Mouse (Mus musculus) lung, postnatal 0 days (tissue): ENCODE data around the gene R3hdml. TPM values are rescaled to one million over a fixed set of nuclear protein-coding genes. Genes with fewer than 3 reads are reported as not detected.

Experiments
- ATAC-seq: fragments of 200-750 bp; cut with Nextera tagmentation; 2 replicates; pipeline ENCODE4 v1.8.0; 2017; ENCODE audit warnings: moderate library complexity
- DNase-seq: peaks from one replicate; pipeline ENCODE4 v3.0.0-alpha.2; 2016; ENCODE audit warnings: low spot score
- H3K27ac ChIP-seq: fragments of 300-500 bp; sonication (generic); 2 replicates; pipeline ENCODE4 v1.5.1; 2014; ENCODE audit warnings: antibody characterized with exemption, mild to moderate bottlenecking, low read length, mixed read lengths
- H3K27me3 ChIP-seq: fragments of 300-500 bp; sonication (generic); replicated peaks from 2 replicates; pipeline ENCODE4 v1.6.1; 2014; ENCODE audit warnings: low read length, mixed read lengths; ENCODE audit not compliant: insufficient read depth
- H3K36me3 ChIP-seq: fragments of 300-500 bp; sonication (generic); 2 replicates; pipeline ENCODE4 v1.6.1; 2014; ENCODE audit warnings: low read length, mixed read lengths; ENCODE audit not compliant: insufficient read depth
- H3K4me1 ChIP-seq: fragments of 300-500 bp; sonication (generic); 2 replicates; pipeline ENCODE4 v1.6.1; 2014; ENCODE audit warnings: antibody characterized with exemption, low read depth, low read length, mixed read lengths; ENCODE audit not compliant: insufficient read depth
- H3K4me2 ChIP-seq: fragments of 300-500 bp; sonication (generic); replicated peaks from 2 replicates; pipeline ENCODE4 v1.6.1; 2014; ENCODE audit warnings: low read depth, mild to moderate bottlenecking, low read length, moderate library complexity, mixed read lengths
- H3K4me3 ChIP-seq: fragments of 300-500 bp; sonication (generic); 2 replicates; pipeline ENCODE4 v1.5.1; 2014; ENCODE audit warnings: low read depth, low read length
- H3K9ac ChIP-seq: fragments of 300-500 bp; sonication (generic); replicated peaks from 2 replicates; pipeline ENCODE4 v1.6.1; 2014; ENCODE audit warnings: low read depth, mild to moderate bottlenecking
- H3K9me3 ChIP-seq: fragments of 300-500 bp; sonication (generic); 2 replicates; pipeline ENCODE4 v1.6.1; 2016; ENCODE audit warnings: low read length, mixed read lengths
- CTCF ChIP-seq: IDR thresholded peaks from 2 replicates; pipeline ENCODE4 v1.5.1; 2016; ENCODE audit warnings: antibody characterized with exemption, mild to moderate bottlenecking
- EP300 ChIP-seq: IDR thresholded peaks from 2 replicates; pipeline ENCODE4 v1.6.1; 2016; ENCODE audit warnings: antibody characterized with exemption, mild to moderate bottlenecking, control low read depth
- WGBS: fragments of 180-500 bp; shearing (Covaris S2); extraction: QIAGEN DNeasy Blood & Tissue Kit; methylation state at CpG from one replicate; pipeline ENCODE4 v1.1.7; 2014; 5-methylcytosine and 5-hydroxymethylcytosine counted together
- polyA plus RNA-seq: library from polyadenylated mRNA; unstranded; fragments of >200 nt; fragmentation: Nextera tagmentation; extraction: Ambion mirVana; gene quantifications from 2 replicates; pipeline ENCODE4 v1.2.1, GENCODE M21; 2015

The R3hdml gene
- polyA plus RNA-seq: 0.18 TPM in 1 of 2 replicates, not detected in the other

- H3K4me1 ChIP-seq: no peaks in the 10 kb centered on the region
- 62% methylated on average over 5 of the region's 5 CpGs for WGBS
These were observed at the start of gene R3hdml for GRCm38 (mm10) chr2:163492018-163492417. Gene R3hdml, plus strand, starts transcription at chr2:163492318.

GRCm38 (mm10) chr2:163443543-163443942 is 48.6 kb upstream of the R3hdml start:
- no peak overlapping the region for H3K4me3 ChIP-seq
- H3K4me2 ChIP-seq: no peak overlapping the region
- TF ChIP-seq EP300 (no peak), CTCF (no peak)
- no peak overlapping the region for H3K9ac ChIP-seq
- DNase-seq (no peak), ATAC-seq (no peak)
- no peaks in the 10 kb centered on the region for H3K4me1 ChIP-seq
- H3K27me3 ChIP-seq: peaks cover 6% of the 10 kb centered on the region; the same call in 1 of the 2 replicates
- H3K9me3 ChIP-seq: no peaks in the 10 kb centered on the region
- 49% methylated on average over 6 of the region's 6 CpGs for WGBS
- no peak overlapping the region for H3K27ac ChIP-seq
- H3K36me3 ChIP-seq: no peaks in the 10 kb centered on the region

More at GRCm38 (mm10) chr2:163492018-163492417, at the start of gene R3hdml:
- no peak for ATAC-seq
- Histone ChIP-seq H3K9ac (no peak within 1 kb of the TSS), H3K27ac (no peak within 1 kb of the TSS), H3K4me3 (no peak within 1 kb of the TSS), H3K4me2 (no peak within 1 kb of the TSS), H3K27me3 (no peaks in the 10 kb centered on the region), H3K36me3 (no peaks in the 10 kb centered on the region), H3K9me3 (no peaks in the 10 kb centered on the region)
- no peak for DNase-seq
- TF ChIP-seq EP300: no peak
- TF ChIP-seq CTCF: no peak

- Histone ChIP-seq H3K9me3 (no peaks in the 10 kb centered on the region), H3K4me1 (no peaks in the 10 kb centered on the region), H3K27me3 (peaks cover 1% of the 10 kb centered on the region; the same call in 1 of the 2 replicates), H3K4me2 (no peak overlapping the region), H3K27ac (no peak overlapping the region), H3K9ac (no peak overlapping the region), H3K4me3 (no peak overlapping the region), H3K36me3 (no peaks in the 10 kb centered on the region)
- DNase-seq: no peak
- 48% methylated on average over 7 of the region's 7 CpGs for WGBS
- TF ChIP-seq EP300: no peak
- TF ChIP-seq CTCF: no peak
- ATAC-seq: no peak
These were observed 48.1 kb upstream of the R3hdml start for GRCm38 (mm10) chr2:163444017-163444416.

DNA sequence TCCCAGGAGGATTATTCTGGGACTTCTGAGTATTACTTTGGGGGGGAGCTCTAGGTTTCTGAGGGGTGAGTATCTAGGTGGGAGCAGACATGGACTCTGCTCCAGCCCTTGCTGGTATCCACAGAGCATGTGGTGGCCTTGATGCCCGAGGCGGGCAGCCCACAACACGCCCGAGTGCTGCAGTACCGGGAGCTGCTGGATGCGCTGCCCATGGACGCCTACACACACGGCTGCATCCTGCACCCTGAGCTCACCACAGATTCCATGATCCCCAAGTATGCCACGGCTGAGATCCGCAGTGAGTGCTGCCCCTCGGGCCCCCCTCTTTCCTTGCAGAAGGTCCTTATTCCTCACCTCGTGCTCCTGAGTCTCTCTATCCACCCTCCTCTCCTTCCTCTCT is 44.7 kb upstream of the R3hdml start:
- 83% methylated on average over 10 of the region's 12 CpGs for WGBS
- no peaks in the 10 kb centered on the region for H3K36me3 ChIP-seq
- no peak for TF ChIP-seq CTCF
- no peak for TF ChIP-seq EP300
- no peaks in the 10 kb centered on the region for H3K27me3 ChIP-seq
- no peaks in the 10 kb centered on the region for H3K4me1 ChIP-seq
- no peak for DNase-seq
- no peak overlapping the region for H3K9ac ChIP-seq
- ATAC-seq: no peak
- H3K4me3 ChIP-seq: no peak overlapping the region
- H3K9me3 ChIP-seq: no peaks in the 10 kb centered on the region
- H3K27ac ChIP-seq: no peak overlapping the region
- H3K4me2 ChIP-seq: no peak overlapping the region

DNA sequence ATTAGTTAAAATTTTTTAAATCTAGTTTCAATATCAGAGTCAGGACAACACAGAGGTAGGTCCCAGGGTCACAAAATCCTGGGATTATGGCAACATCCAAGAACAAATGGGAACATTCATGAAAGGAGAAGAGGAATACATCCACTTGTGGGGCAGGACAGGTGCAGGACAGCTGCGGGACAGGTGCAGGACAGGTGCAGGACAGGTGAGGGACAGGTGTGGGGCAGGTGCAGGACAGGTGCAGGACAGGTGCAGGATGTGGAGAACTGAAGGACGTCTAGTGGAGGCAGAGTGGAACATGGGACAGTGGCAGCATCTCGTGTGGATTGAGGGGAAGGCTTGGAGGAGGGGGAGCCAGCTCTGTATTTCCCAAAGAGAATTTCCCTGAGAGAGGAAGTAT is 42.8 kb upstream of the R3hdml start:
- H3K9ac ChIP-seq: no peak overlapping the region
- H3K36me3 ChIP-seq: no peaks in the 10 kb centered on the region
- H3K4me1 ChIP-seq: no peaks in the 10 kb centered on the region
- 51% methylated on average over 3 of the region's 3 CpGs for WGBS
- H3K9me3 ChIP-seq: no peaks in the 10 kb centered on the region
- no peak for DNase-seq
- H3K27me3 ChIP-seq: no peaks in the 10 kb centered on the region
- TF ChIP-seq EP300 (no peak), CTCF (no peak)
- H3K4me2 ChIP-seq: no peak overlapping the region
- H3K4me3 ChIP-seq: no peak overlapping the region
- H3K27ac ChIP-seq: no peak overlapping the region
- ATAC-seq: no peak

- H3K27ac ChIP-seq: no peak overlapping the region
- ATAC-seq (no peak), DNase-seq (no peak)
- no peaks in the 10 kb centered on the region for H3K27me3 ChIP-seq
- H3K4me1 ChIP-seq: no peaks in the 10 kb centered on the region
- no peak overlapping the region for H3K4me2 ChIP-seq
- H3K4me3 ChIP-seq: no peak overlapping the region
- no peak for TF ChIP-seq EP300
- no peak for TF ChIP-seq CTCF
- no peaks in the 10 kb centered on the region for H3K36me3 ChIP-seq
- no peaks in the 10 kb centered on the region for H3K9me3 ChIP-seq
- WGBS: 53% methylated on average over 6 of the region's 6 CpGs
- H3K9ac ChIP-seq: no peak overlapping the region
These were observed 41.3 kb upstream of the R3hdml start for GRCm38 (mm10) chr2:163450668-163451295.

- Histone ChIP-seq H3K4me3 (no peak overlapping the region), H3K4me2 (no peak overlapping the region), H3K9ac (no peak overlapping the region), H3K27me3 (0 out of 2 replicates have a peak, but pooled peaks cover under 1% of the 10 kb centered on the region), H3K4me1 (no peaks in the 10 kb centered on the region), H3K36me3 (no peaks in the 10 kb centered on the region), H3K9me3 (no peaks in the 10 kb centered on the region), H3K27ac (no peak overlapping the region)
- DNase-seq (peak; percentile 12), ATAC-seq (no peak)
- TF ChIP-seq EP300: no peak
- peak; percentile 64 for TF ChIP-seq CTCF
- WGBS: 85% methylated on average over 6 of the region's 6 CpGs
These were observed 39.4 kb upstream of the R3hdml start for GRCm38 (mm10) chr2:163452738-163453137.
